Mouse (Mus musculus) megakaryocyte-erythroid progenitor cell, adult 5-6 weeks (primary cell): Measurements from ENCODE around the gene P2rx5. TPM values are rescaled to one million over a fixed set of nuclear protein-coding genes. Genes with fewer than 3 reads are reported as not detected.

Experiments used
- ATAC-seq: replicated peaks from 2 replicates; pipeline ENCODE4 v1.8.0; 2016; ENCODE audit warnings: mild to moderate bottlenecking, inconsistent platforms; ENCODE audit not compliant: severe bottlenecking, poor library complexity, low FRiP score, low TSS enrichment
- total RNA-seq, 2 experiments: library from RNA; stranded (forward) in 1 of 2; stranded (reverse) in 1 of 2; fragments of 200-1000, 215-1000 nt in 1 of 2; fragments of >200 nt in 1 of 2; fragmentation: Nextera tagmentation in 1 of 2; gene quantifications; 2 replicates each; pipeline ENCODE4 v1.2.3; 2014 to 2017

P2rx5 gene
- total RNA-seq, 2 experiments from 2014 or later: not detected

GRCm38 (mm10) chr11:73207621-73208020 is 47.4 kb downstream of the P2rx5 start:
- ATAC-seq: 0 out of 2 replicates have a peak, but pooled peaks have one; percentile 47

DNA sequence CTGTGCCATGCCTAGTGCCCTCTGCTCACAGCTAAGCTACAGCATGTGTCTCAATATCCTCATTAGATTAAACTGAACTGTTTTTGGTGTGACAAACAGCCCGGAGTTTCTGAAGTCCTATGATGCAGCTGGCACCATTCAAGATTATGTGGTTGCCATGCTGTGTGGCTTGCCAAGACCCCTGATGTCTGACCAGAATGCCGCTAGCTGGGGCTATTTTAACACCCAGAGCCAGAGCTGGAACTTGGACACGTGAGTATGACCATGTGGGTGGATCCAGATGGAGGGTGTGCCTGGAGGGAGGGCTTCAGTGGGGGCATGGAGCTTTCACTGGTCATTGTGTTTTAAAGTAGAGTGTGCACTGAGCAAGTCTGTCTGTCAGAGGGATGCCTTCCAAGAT is 53.7 kb downstream of the P2rx5 start:
- ATAC-seq: no peak

DNA sequence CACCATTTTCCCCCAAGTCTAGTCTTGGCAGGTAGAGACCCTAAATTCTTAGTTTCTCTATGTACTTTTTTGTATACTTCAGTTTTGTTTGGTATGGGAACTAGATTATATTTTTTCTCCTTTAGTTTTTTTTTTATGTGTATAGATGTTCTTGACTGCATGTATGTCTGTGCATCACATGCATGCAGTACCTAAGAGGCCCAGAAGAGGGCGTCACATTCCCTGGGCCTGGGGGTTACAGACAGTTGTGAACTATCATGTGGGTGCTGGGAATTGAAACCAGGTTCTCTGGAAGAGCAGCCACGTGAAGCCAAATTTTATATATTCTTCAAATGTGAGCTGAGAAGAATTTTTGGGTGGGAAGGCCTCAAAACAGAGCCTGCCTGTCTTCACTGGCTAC is 59.5 kb downstream of the P2rx5 start:
- ATAC-seq: no peak

GRCm38 (mm10) chr11:73220651-73221050 is 60.4 kb downstream of the P2rx5 start:
- ATAC-seq: no peak

Other genes with a start within 250 kb of the P2rx5 start
- 16.4 and 28.3 TPM in 2 replicates for gene Atp2a3, start 199.3 kb upstream of the P2rx5 start, total RNA-seq (2014; fragmentation: Nextera tagmentation)
- 14.9 and 15.7 TPM in 2 replicates for gene Atp2a3, start 199.3 kb upstream of the P2rx5 start, total RNA-seq (2017)
- 1.8 and 3.1 TPM in 2 replicates for gene P2rx1, start 161.3 kb upstream of the P2rx5 start, total RNA-seq (2014; fragmentation: Nextera tagmentation)
- 2.2 TPM in 1 of 2 replicates, not detected in the other for gene P2rx1, start 161.3 kb upstream of the P2rx5 start, total RNA-seq (2017)
- 0.12 and 0.28 TPM in 2 replicates for gene Camkk1, start 141.4 kb upstream of the P2rx5 start, total RNA-seq (2014; fragmentation: Nextera tagmentation)
- gene Camkk1, start 141.4 kb upstream of the P2rx5 start, total RNA-seq (2017): 0.53 TPM in 1 of 2 replicates, not detected in the other
- 12.5 and 12.7 TPM in 2 replicates for gene Ncbp3, start 112.6 kb upstream of the P2rx5 start, total RNA-seq (2014; fragmentation: Nextera tagmentation)
- 16.4 and 19.1 TPM in 2 replicates for gene Ncbp3, start 112.6 kb upstream of the P2rx5 start, total RNA-seq (2017)
- gene Itgae, start 69.8 kb upstream of the P2rx5 start, total RNA-seq (2014; fragmentation: Nextera tagmentation): 0.17 and 0.20 TPM in 2 replicates
- not detected in 2 replicates for gene Itgae, start 69.8 kb upstream of the P2rx5 start, total RNA-seq (2017)
- 10.9 and 14.4 TPM in 2 replicates for gene Haspin, start 22.1 kb upstream of the P2rx5 start, total RNA-seq (2014; fragmentation: Nextera tagmentation)
- 12.8 and 14.8 TPM in 2 replicates for gene Haspin, start 22.1 kb upstream of the P2rx5 start, total RNA-seq (2017)
- gene Emc6, start 16.6 kb downstream of the P2rx5 start, total RNA-seq (2014; fragmentation: Nextera tagmentation): 77.1 and 79.8 TPM in 2 replicates
- gene Emc6, start 16.6 kb downstream of the P2rx5 start, total RNA-seq (2017): 34.1 and 53.7 TPM in 2 replicates
- 3.8 and 5.6 TPM in 2 replicates for gene Tax1bp3, start 16.7 kb downstream of the P2rx5 start, total RNA-seq (2014; fragmentation: Nextera tagmentation)
- gene Tax1bp3, start 16.7 kb downstream of the P2rx5 start, total RNA-seq (2017): 1.2 and 5.5 TPM in 2 replicates
- 12.0 and 13.2 TPM in 2 replicates for gene Ctns, start 38.6 kb downstream of the P2rx5 start, total RNA-seq (2014; fragmentation: Nextera tagmentation)
- 4.0 and 9.5 TPM in 2 replicates for gene Ctns, start 38.6 kb downstream of the P2rx5 start, total RNA-seq (2017)
- gene Shpk, start 39.0 kb downstream of the P2rx5 start, total RNA-seq (2014; fragmentation: Nextera tagmentation): 2.5 and 8.5 TPM in 2 replicates
- 0.80 and 3.3 TPM in 2 replicates for gene Shpk, start 39.0 kb downstream of the P2rx5 start, total RNA-seq (2017)
- gene Trpv1, start 73.9 kb downstream of the P2rx5 start, total RNA-seq (2014; fragmentation: Nextera tagmentation): not detected in 2 replicates
- not detected in 2 replicates for gene Trpv1, start 73.9 kb downstream of the P2rx5 start, total RNA-seq (2017)
- not detected in 2 replicates for gene Trpv3, start 107.0 kb downstream of the P2rx5 start, total RNA-seq (2014; fragmentation: Nextera tagmentation)
- gene Trpv3, start 107.0 kb downstream of the P2rx5 start, total RNA-seq (2017): not detected in 2 replicates
- not detected in 2 replicates for gene Aspa, start 169.2 kb downstream of the P2rx5 start, total RNA-seq (2014; fragmentation: Nextera tagmentation)
- gene Aspa, start 169.2 kb downstream of the P2rx5 start, total RNA-seq (2017): 3.0 and 10.2 TPM in 2 replicates
- gene Gm49340, start 169.3 kb downstream of the P2rx5 start, total RNA-seq (2014; fragmentation: Nextera tagmentation): not detected in 2 replicates
- not detected in 2 replicates for gene Gm49340, start 169.3 kb downstream of the P2rx5 start, total RNA-seq (2017)
- gene Spata22, start 169.3 kb downstream of the P2rx5 start, total RNA-seq (2014; fragmentation: Nextera tagmentation): not detected in 2 replicates
- gene Spata22, start 169.3 kb downstream of the P2rx5 start, total RNA-seq (2017): not detected in 2 replicates
- gene Olfr20, start 190.4 kb downstream of the P2rx5 start, total RNA-seq (2014; fragmentation: Nextera tagmentation): not detected in 2 replicates
- gene Olfr20, start 190.4 kb downstream of the P2rx5 start, total RNA-seq (2017): not detected in 2 replicates
- gene Olfr376, start 210.8 kb downstream of the P2rx5 start, total RNA-seq (2014; fragmentation: Nextera tagmentation): not detected in 2 replicates
- not detected in 2 replicates for gene Olfr376, start 210.8 kb downstream of the P2rx5 start, total RNA-seq (2017)
- gene Olfr1, start 239.2 kb downstream of the P2rx5 start, total RNA-seq (2014; fragmentation: Nextera tagmentation): not detected in 2 replicates
- not detected in 2 replicates for gene Olfr1, start 239.2 kb downstream of the P2rx5 start, total RNA-seq (2017)